Mouse (Mus musculus): ENCODE results near the gene Tnrc6a. TPM values are rescaled to one million over a fixed set of nuclear protein-coding genes. Genes with fewer than 3 reads are reported as not detected.
A peak's percentile ranks its signal among the peaks of the same experiment; 100 is the strongest.

Tnrc6a gene
- polyA plus RNA-seq, 1 experiment from 2014 or later = 57.8 TPM

DNA sequence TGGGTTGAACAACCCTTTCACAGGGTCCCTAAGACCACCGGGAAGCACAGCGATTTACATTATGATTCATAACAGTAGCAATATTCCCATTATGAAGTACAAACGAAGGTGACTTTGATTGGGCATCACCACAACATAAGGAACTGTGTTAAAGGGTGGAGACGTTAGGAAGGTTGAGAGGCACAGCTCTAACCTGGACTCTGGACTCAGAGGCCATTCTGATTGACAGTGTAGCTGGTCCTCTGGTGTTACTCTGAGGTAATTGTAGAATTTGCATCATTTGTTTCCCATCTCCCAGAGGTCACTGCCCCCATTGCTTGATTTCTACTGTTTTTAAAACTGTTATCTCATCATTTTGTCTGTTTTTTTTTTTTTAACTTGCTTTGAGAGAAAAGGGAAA lies 6.5 kb upstream of the Tnrc6a start:
- Histone ChIP-seq H3K27ac (ENCODE audit: low read depth, low read length) (no peak overlapping the region), H3K9me3 (ENCODE audit: control insufficient read depth, low read length) (no peaks in the 10 kb centered on the region), H3K4me3 (ENCODE audit: low read depth, low read length) (no peak overlapping the region), H3K36me3 (ENCODE audit: control insufficient read depth, insufficient read depth, low read length) (no peaks in the 10 kb centered on the region), H3K4me1 (ENCODE audit: control insufficient read depth, insufficient read depth, low read length) (no peaks in the 10 kb centered on the region), H3K4me2 (no peak overlapping the region), H3K9ac (ENCODE audit: low read length) (no peak overlapping the region), H3K27me3 (ENCODE audit: control insufficient read depth, insufficient read depth, low read length) (no peaks in the 10 kb centered on the region)
- DNase-seq (ENCODE audit: low spot score, missing footprints) (peak; percentile 37), ATAC-seq (ENCODE audit: low FRiP score) (no peak)
- WGBS = 80% methylated on average over 4 of the region's 4 CpGs

DNA sequence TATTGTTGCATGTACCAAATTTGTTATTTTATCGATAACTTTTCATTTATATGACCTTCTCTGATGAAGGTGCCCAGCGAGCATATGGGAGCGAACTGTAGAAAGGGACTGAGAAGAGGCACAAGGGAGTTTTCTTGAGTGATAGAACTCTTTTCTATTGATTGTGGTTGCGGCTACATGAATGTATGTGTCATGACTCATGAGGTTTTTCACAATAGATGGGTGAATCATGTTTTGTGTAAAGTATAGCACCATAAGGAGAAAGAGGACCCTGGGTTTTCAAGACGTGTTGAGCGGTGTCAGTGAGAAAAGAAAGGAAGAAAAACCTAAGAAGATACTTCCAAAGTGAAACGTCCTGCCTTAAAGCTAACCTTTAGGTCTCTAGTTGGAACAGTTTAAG lies 3.2 kb upstream of the Tnrc6a start:
- peaks cover 3% of the 10 kb centered on the region; the same call in 1 of the 2 replicates for H3K4me1 ChIP-seq (ENCODE audit: control insufficient read depth, insufficient read depth, low read length)
- no peak for ATAC-seq (ENCODE audit: low FRiP score)
- no peak overlapping the region for H3K27ac ChIP-seq (ENCODE audit: low read depth, low read length)
- no peak overlapping the region for H3K9ac ChIP-seq (ENCODE audit: low read length)
- H3K9me3 ChIP-seq (ENCODE audit: control insufficient read depth, low read length) = no peaks in the 10 kb centered on the region
- H3K36me3 ChIP-seq (ENCODE audit: control insufficient read depth, insufficient read depth, low read length) = no peaks in the 10 kb centered on the region
- no peak overlapping the region for H3K4me3 ChIP-seq (ENCODE audit: low read depth, low read length)
- no peaks in the 10 kb centered on the region for H3K27me3 ChIP-seq (ENCODE audit: control insufficient read depth, insufficient read depth, low read length)
- no peak overlapping the region for H3K4me2 ChIP-seq
- no peak for DNase-seq (ENCODE audit: low spot score, missing footprints)
- 87% methylated on average over 7 of the region's 7 CpGs for WGBS

DNA sequence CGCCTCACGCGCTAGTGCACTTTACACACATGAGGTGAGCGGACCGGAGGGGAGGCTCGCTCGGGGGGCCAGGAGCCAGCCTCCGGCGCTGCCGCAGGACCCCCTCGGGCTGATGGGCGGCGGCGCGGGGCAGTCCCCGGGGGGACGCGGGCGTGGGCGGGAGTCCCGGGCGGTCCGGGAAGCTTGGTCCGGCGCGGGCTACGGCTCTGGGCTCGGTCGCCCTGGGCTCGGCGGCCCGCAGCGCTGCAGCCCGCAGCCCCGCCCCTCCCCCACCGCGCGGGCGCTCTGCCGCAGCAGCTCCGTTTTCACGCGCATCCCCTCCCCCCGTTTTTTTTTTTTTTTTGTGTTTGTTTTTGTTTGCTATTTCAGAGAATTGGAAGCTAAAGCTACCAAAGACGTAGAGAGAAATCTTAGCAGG lies 623 bp downstream of the Tnrc6a start:
- WGBS = under 1% methylated on average over 37 of the region's 45 CpGs
- no peak for DNase-seq (ENCODE audit: low spot score, missing footprints)
- ATAC-seq (ENCODE audit: low FRiP score) = peak; percentile 86
- H3K4me2 ChIP-seq = peak overlapping the region; percentile 64
- H3K36me3 ChIP-seq (ENCODE audit: control insufficient read depth, insufficient read depth, low read length) = no peaks in the 10 kb centered on the region
- no peaks in the 10 kb centered on the region for H3K27me3 ChIP-seq (ENCODE audit: control insufficient read depth, insufficient read depth, low read length)
- peak overlapping the region; percentile 99 for H3K4me3 ChIP-seq (ENCODE audit: low read depth, low read length)
- H3K27ac ChIP-seq (ENCODE audit: low read depth, low read length) = peak overlapping the region; percentile 92
- peak overlapping the region; percentile 100 for H3K9ac ChIP-seq (ENCODE audit: low read length)
- no peaks in the 10 kb centered on the region for H3K9me3 ChIP-seq (ENCODE audit: control insufficient read depth, low read length)
- H3K4me1 ChIP-seq (ENCODE audit: control insufficient read depth, insufficient read depth, low read length) = peaks cover 3% of the 10 kb centered on the region; the same call in 1 of the 2 replicates

DNA sequence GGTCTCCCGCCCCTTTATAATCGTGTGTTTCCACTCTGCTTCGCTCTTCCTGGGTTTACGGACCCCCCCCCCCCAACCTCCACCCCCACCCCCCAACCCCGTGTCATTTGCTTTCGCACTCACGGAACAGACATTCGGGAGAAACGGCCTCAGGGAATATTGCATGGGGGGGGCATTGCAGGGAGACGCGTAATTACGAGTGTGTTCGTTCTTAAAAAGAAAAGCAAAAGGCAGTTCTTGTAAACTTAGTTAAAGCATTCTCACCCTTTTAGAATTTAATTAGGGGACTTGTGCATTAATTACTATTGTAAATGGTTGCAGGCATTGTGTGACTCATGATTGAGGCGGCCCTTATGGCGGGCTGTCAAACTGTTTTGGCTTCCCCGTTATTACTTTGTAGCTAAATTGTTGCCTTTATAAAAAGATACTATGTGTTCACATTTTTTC lies 1.1 kb downstream of the Tnrc6a start:
- 3% methylated on average over 16 of the region's 16 CpGs for WGBS
- peak; percentile 15; the same call in 1 of the 2 replicates for ATAC-seq (ENCODE audit: low FRiP score)
- Histone ChIP-seq H3K4me1 (ENCODE audit: control insufficient read depth, insufficient read depth, low read length) (peaks cover 3% of the 10 kb centered on the region; the same call in 1 of the 2 replicates), H3K27ac (ENCODE audit: low read depth, low read length) (no peak overlapping the region), H3K36me3 (ENCODE audit: control insufficient read depth, insufficient read depth, low read length) (no peaks in the 10 kb centered on the region), H3K9ac (ENCODE audit: low read length) (peak overlapping the region; percentile 100), H3K27me3 (ENCODE audit: control insufficient read depth, insufficient read depth, low read length) (no peaks in the 10 kb centered on the region), H3K9me3 (ENCODE audit: control insufficient read depth, low read length) (no peaks in the 10 kb centered on the region), H3K4me3 (ENCODE audit: low read depth, low read length) (peak overlapping the region; percentile 99), H3K4me2 (peak overlapping the region; percentile 64)
- DNase-seq (ENCODE audit: low spot score, missing footprints) = peak; percentile 89

DNA sequence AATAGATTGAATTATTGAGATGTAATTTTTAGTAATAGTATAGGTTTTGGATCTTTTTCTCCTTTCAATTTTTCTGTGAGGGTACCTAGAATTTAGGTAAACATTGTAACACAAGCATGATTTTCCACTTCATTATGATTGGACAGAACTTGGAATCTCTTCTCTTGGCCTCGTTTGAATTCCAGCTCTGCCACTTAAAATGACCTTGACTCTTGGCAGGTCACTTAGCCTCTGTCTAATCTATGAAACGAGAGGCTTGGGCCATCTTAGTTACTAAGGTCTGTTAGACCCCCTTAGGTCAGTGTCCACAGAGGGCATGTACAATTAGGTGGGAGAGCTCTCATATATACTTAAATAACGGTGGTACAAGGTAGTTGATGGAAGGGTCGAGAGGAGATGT lies 2.4 kb downstream of the Tnrc6a start:
- Histone ChIP-seq H3K27ac (ENCODE audit: low read depth, low read length) (no peak overlapping the region), H3K4me1 (ENCODE audit: control insufficient read depth, insufficient read depth, low read length) (peaks cover 3% of the 10 kb centered on the region; the same call in 1 of the 2 replicates), H3K9ac (ENCODE audit: low read length) (no peak overlapping the region), H3K4me3 (ENCODE audit: low read depth, low read length) (no peak overlapping the region), H3K27me3 (ENCODE audit: control insufficient read depth, insufficient read depth, low read length) (no peaks in the 10 kb centered on the region), H3K36me3 (ENCODE audit: control insufficient read depth, insufficient read depth, low read length) (no peaks in the 10 kb centered on the region), H3K9me3 (ENCODE audit: control insufficient read depth, low read length) (no peaks in the 10 kb centered on the region), H3K4me2 (no peak overlapping the region)
- no peak for ATAC-seq (ENCODE audit: low FRiP score)
- no peak for DNase-seq (ENCODE audit: low spot score, missing footprints)
- 66% methylated on average over 4 of the region's 4 CpGs for WGBS

DNA sequence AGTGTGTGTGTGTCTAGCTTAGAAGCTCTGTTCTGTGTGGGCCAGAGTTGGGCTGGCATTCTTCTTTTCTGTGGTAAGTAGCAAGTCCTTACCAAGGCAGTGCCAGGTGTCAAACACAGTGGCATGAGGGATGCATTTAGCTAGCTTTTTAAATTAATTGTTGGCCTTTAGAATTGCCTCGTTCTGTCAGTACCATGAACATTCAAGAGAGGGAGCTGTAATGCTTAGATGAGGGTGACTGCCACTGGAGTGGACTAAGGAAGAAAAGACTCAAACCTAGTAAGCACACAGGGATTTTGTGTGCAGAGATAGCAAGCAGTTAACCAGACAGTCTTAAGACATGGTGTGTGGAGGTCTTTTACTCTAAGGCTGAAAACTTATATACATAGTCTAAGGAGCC lies 3.6 kb downstream of the Tnrc6a start:
- 75% methylated on average over 1 of the region's 1 CpGs for WGBS
- Histone ChIP-seq H3K9ac (ENCODE audit: low read length) (no peak overlapping the region), H3K4me3 (ENCODE audit: low read depth, low read length) (no peak overlapping the region), H3K27ac (ENCODE audit: low read depth, low read length) (no peak overlapping the region), H3K4me2 (no peak overlapping the region), H3K9me3 (ENCODE audit: control insufficient read depth, low read length) (no peaks in the 10 kb centered on the region), H3K4me1 (ENCODE audit: control insufficient read depth, insufficient read depth, low read length) (peaks cover 3% of the 10 kb centered on the region; the same call in 1 of the 2 replicates), H3K36me3 (ENCODE audit: control insufficient read depth, insufficient read depth, low read length) (no peaks in the 10 kb centered on the region), H3K27me3 (ENCODE audit: control insufficient read depth, insufficient read depth, low read length) (no peaks in the 10 kb centered on the region)
- DNase-seq (ENCODE audit: low spot score, missing footprints) = no peak
- no peak for ATAC-seq (ENCODE audit: low FRiP score)

DNA sequence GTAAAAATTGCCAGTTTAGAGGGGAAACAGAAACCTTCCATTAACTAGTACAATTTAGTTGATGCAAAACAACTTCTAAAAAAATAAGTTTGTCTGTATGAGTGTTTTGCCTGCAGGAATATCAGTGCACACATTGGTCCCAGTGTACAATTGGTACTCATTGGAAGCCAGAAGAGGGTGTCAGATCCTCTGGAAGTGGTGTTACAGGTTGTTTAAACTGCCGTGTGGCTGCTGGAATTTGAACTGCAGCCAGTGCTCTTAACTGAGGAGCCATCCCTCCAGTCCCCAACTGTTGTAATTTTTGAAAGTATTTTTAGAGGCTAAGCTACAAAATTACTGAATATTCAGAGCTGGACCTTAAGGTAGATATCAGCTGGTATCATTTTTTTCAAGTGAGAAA lies 4.3 kb downstream of the Tnrc6a start:
- Histone ChIP-seq H3K4me3 (ENCODE audit: low read depth, low read length) (no peak overlapping the region), H3K27ac (ENCODE audit: low read depth, low read length) (no peak overlapping the region), H3K4me1 (ENCODE audit: control insufficient read depth, insufficient read depth, low read length) (peaks cover 3% of the 10 kb centered on the region; the same call in 1 of the 2 replicates), H3K36me3 (ENCODE audit: control insufficient read depth, insufficient read depth, low read length) (no peaks in the 10 kb centered on the region), H3K9me3 (ENCODE audit: control insufficient read depth, low read length) (no peaks in the 10 kb centered on the region), H3K27me3 (ENCODE audit: control insufficient read depth, insufficient read depth, low read length) (no peaks in the 10 kb centered on the region), H3K4me2 (no peak overlapping the region), H3K9ac (ENCODE audit: low read length) (no peak overlapping the region)
- DNase-seq (ENCODE audit: low spot score, missing footprints) = no peak
- 68% methylated on average over 1 of the region's 1 CpGs for WGBS
- no peak for ATAC-seq (ENCODE audit: low FRiP score)

DNA sequence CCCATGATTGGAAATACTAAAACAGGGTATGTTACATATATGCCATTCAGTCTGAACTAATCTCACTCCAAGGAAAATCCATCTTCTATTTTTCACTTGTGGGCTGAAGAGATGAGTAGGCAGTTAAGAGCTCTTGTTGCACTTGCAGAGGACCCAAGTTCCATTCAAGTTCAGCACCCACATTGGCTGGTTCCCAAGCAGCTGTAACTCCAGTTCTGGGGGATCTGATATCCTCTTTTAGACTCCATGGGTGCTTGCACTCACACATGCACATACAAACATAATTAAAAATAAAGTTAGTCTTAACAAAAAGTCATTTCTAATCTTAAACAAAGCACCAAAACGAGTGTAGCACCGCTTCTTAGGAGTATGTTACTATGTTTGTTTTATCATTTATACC lies 5.4 kb downstream of the Tnrc6a start:
- no peak overlapping the region for H3K9ac ChIP-seq (ENCODE audit: low read length)
- 88% methylated on average over 2 of the region's 2 CpGs for WGBS
- no peaks in the 10 kb centered on the region for H3K27me3 ChIP-seq (ENCODE audit: control insufficient read depth, insufficient read depth, low read length)
- DNase-seq (ENCODE audit: low spot score, missing footprints) (no peak), ATAC-seq (ENCODE audit: low FRiP score) (no peak)
- no peaks in the 10 kb centered on the region for H3K9me3 ChIP-seq (ENCODE audit: control insufficient read depth, low read length)
- H3K4me2 ChIP-seq = no peak overlapping the region
- H3K4me1 ChIP-seq (ENCODE audit: control insufficient read depth, insufficient read depth, low read length) = peaks cover 3% of the 10 kb centered on the region; the same call in 1 of the 2 replicates
- no peaks in the 10 kb centered on the region for H3K36me3 ChIP-seq (ENCODE audit: control insufficient read depth, insufficient read depth, low read length)
- H3K27ac ChIP-seq (ENCODE audit: low read depth, low read length) = no peak overlapping the region
- no peak overlapping the region for H3K4me3 ChIP-seq (ENCODE audit: low read depth, low read length)

DNA sequence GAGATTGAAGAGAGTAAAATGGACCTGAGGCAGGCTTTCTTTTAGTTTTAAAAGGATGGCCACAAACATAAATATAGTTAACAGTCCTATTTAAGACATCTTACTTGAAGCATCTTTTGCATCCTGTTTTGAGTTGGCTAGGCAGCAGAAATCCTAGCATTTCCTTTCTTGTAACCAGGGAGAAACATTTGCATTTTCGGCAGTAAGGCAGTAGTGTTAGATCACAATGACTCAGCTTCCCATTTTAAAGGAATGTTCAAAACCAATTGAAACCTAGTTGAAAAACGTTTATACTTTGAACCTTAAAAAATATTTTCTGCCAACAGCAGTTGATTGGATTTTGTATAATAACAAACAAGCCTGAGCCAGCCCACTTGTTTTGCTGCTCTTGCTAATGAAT lies 6.5 kb downstream of the Tnrc6a start:
- H3K9ac ChIP-seq (ENCODE audit: low read length) = no peak overlapping the region
- no peak overlapping the region for H3K4me3 ChIP-seq (ENCODE audit: low read depth, low read length)
- H3K36me3 ChIP-seq (ENCODE audit: control insufficient read depth, insufficient read depth, low read length) = no peaks in the 10 kb centered on the region
- no peak overlapping the region for H3K27ac ChIP-seq (ENCODE audit: low read depth, low read length)
- H3K4me2 ChIP-seq = no peak overlapping the region
- ATAC-seq (ENCODE audit: low FRiP score) (no peak), DNase-seq (ENCODE audit: low spot score, missing footprints) (no peak)
- no peaks in the 10 kb centered on the region for H3K27me3 ChIP-seq (ENCODE audit: control insufficient read depth, insufficient read depth, low read length)
- no peaks in the 10 kb centered on the region for H3K9me3 ChIP-seq (ENCODE audit: control insufficient read depth, low read length)
- 48% methylated on average over 2 of the region's 2 CpGs for WGBS
- H3K4me1 ChIP-seq (ENCODE audit: control insufficient read depth, insufficient read depth, low read length) = peaks cover 1% of the 10 kb centered on the region; the same call in 1 of the 2 replicates

All from midbrain, embryonic 11.5 days (tissue).